Mouse (Mus musculus) midbrain, embryonic 16.5 days (tissue): ENCODE measurements at regions not wholly inside any gene's neighbourhood (a gene's known extent, or its start where the extent isn't known, plus 50 kb on each side); places are given as distances from the start of the nearest gene placed in this dataset.

ENCODE experiments used
- ATAC-seq: fragments of 200-750 bp; cut with Nextera tagmentation; 2 replicates; pipeline ENCODE4 v1.8.0; 2017; ENCODE audit warnings: moderate TSS enrichment
- H3K27ac ChIP-seq: fragments of 300-500 bp; sonication (generic); 2 replicates; pipeline ENCODE4 v1.5.1; 2014; ENCODE audit warnings: mild to moderate bottlenecking, low read length, mixed read lengths
- H3K27me3 ChIP-seq: fragments of 300-500 bp; sonication (generic); 2 replicates; pipeline ENCODE4 v1.6.1; 2014; ENCODE audit warnings: low read depth, low read length, mixed read lengths; ENCODE audit not compliant: control insufficient read depth, insufficient read depth
- H3K36me3 ChIP-seq: fragments of 300-500 bp; sonication (generic); 2 replicates; pipeline ENCODE4 v1.6.1; 2014; ENCODE audit warnings: mild to moderate bottlenecking, low read length, moderate library complexity, mixed read lengths; ENCODE audit not compliant: control insufficient read depth, insufficient read depth
- H3K4me1 ChIP-seq: fragments of 300-500 bp; sonication (generic); 2 replicates; pipeline ENCODE4 v1.6.1; 2014; ENCODE audit warnings: mild to moderate bottlenecking, low read length, mixed read lengths; ENCODE audit not compliant: control insufficient read depth, insufficient read depth
- H3K4me2 ChIP-seq: fragments of 300-500 bp; sonication (generic); 2 replicates; pipeline ENCODE4 v1.6.1; 2014; ENCODE audit warnings: mild to moderate bottlenecking, low read length, mixed read lengths
- H3K4me3 ChIP-seq: fragments of 300-500 bp; sonication (generic); 2 replicates; pipeline ENCODE4 v1.5.1; 2014; ENCODE audit warnings: low read depth, mild to moderate bottlenecking, low read length, moderate library complexity, mixed read lengths
- H3K9ac ChIP-seq: fragments of 300-500 bp; sonication (generic); 2 replicates; pipeline ENCODE4 v1.6.1; 2014; ENCODE audit warnings: low read depth, low read length, mixed read lengths
- H3K9me3 ChIP-seq: fragments of 300-500 bp; sonication (generic); replicated peaks from 2 replicates; pipeline ENCODE4 v1.6.1; 2014; ENCODE audit warnings: mild to moderate bottlenecking, low read length, mixed read lengths; ENCODE audit not compliant: control insufficient read depth, poor library complexity, severe bottlenecking
- WGBS: fragments of 180-500 bp; shearing (Covaris S2); extraction: QIAGEN DNeasy Blood & Tissue Kit; methylation state at CpG from one replicate; pipeline ENCODE4 v1.1.7; 2014; 5-methylcytosine and 5-hydroxymethylcytosine counted together

DNA sequence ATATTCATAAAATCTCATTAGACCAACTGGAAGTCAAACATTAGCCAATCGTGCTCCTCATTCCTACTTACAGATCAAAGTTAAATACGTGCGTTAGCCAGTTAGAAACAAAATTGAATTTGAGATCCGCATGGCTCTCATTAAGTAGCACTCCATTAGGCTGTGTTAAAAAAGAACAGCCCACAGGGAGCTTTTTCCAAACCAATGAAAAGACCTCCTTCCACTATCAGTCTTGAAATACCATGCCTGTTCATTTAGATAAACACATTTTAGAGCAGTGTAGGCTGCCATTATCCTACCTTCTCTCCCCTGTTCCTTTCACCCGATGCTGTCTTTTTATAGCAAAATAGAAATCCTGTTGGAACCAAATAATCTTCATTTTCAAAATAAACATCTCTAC is 261.5 kb upstream of the Ppargc1a start:
- Histone ChIP-seq H3K4me1 (no peaks in the 10 kb centered on the region), H3K4me3 (no peak overlapping the region), H3K4me2 (no peak overlapping the region), H3K9me3 (no peaks in the 10 kb centered on the region), H3K9ac (no peak overlapping the region), H3K27ac (no peak overlapping the region), H3K27me3 (no peaks in the 10 kb centered on the region), H3K36me3 (no peaks in the 10 kb centered on the region)
- ATAC-seq = no peak
- WGBS = 71% methylated on average over 5 of the region's 5 CpGs

DNA sequence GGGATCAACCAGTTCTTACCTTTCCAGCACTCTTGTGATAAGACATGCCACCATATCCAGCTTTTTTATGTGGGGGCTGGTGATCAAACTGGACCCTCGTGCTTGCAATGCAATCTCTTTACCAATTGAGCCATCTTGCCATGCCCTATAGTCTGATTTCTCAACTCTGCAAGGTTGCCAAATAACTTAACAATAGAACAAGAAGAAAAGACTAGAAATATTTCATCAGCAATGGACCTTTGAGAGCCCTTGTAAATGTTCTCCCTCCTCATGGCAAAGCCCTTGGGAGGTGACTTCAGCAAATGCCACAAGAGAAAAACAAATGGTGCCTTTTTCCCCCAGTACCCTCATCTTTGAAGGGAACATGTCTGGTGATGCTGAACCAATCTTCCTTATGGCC is 258.7 kb upstream of the Ppargc1a start:
- WGBS = 74% methylated on average over 1 of the region's 1 CpGs

DNA sequence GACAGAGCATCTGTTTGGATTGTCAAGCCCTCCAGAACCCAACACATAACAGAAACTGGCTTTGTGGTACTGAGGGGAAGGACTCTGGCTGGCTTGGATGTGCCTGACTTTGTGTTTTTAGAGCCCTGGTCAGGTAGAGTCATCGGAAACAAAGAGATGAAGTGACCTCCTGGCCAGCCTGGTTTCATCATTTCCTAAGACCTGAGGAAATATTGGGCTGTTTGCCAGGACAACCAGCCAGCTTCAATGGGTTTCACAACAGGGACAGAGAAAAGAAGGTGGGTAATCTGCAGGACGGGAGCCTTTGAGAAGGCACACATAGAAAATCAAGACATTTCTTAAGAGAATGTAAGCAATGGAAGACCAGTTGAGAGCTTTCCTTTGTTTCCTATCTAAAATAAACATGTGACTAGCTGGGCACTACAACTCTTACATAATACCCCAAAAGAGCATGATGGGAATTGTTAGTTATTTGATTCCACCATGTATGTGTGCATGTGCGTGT is 258.1 kb upstream of the Ppargc1a start:
- Histone ChIP-seq H3K4me3 (no peak overlapping the region), H3K27ac (no peak overlapping the region), H3K9me3 (no peaks in the 10 kb centered on the region), H3K4me2 (no peak overlapping the region), H3K4me1 (no peaks in the 10 kb centered on the region), H3K27me3 (no peaks in the 10 kb centered on the region), H3K9ac (no peak overlapping the region), H3K36me3 (no peaks in the 10 kb centered on the region)
- 94% methylated on average over 3 of the region's 3 CpGs for WGBS
- no peak for ATAC-seq

More for the DNA sequence above, 258.7 kb upstream of the Ppargc1a start:
- Histone ChIP-seq H3K4me1 (no peaks in the 10 kb centered on the region), H3K27me3 (no peaks in the 10 kb centered on the region), H3K9me3 (no peaks in the 10 kb centered on the region), H3K27ac (no peak overlapping the region), H3K4me3 (no peak overlapping the region), H3K4me2 (no peak overlapping the region), H3K9ac (no peak overlapping the region), H3K36me3 (no peaks in the 10 kb centered on the region)
- no peak for ATAC-seq

DNA sequence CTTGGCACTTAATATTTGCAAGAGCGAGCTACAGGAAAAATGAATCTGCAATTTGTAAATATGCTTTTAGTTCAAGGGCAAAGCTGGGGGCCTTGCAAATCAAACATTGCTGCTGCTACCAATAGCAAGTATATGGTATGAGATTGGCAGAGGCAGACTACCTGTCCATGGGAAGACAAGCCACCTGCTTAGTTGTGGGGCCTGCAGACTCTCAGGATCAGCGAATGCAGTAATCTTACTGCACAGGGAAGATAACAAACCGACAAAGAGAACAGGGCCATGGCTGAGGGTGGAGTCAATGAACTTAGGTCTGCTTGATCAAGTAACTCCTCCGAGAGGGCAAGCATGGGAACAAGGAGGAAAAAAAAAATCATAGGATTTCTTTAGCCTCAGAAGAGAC is 257.2 kb upstream of the Ppargc1a start:
- Histone ChIP-seq H3K4me2 (no peak overlapping the region), H3K36me3 (no peaks in the 10 kb centered on the region), H3K27ac (no peak overlapping the region), H3K9ac (no peak overlapping the region), H3K4me3 (no peak overlapping the region), H3K4me1 (no peaks in the 10 kb centered on the region), H3K9me3 (no peaks in the 10 kb centered on the region), H3K27me3 (no peaks in the 10 kb centered on the region)
- ATAC-seq = no peak
- WGBS = 81% methylated on average over 4 of the region's 4 CpGs

DNA sequence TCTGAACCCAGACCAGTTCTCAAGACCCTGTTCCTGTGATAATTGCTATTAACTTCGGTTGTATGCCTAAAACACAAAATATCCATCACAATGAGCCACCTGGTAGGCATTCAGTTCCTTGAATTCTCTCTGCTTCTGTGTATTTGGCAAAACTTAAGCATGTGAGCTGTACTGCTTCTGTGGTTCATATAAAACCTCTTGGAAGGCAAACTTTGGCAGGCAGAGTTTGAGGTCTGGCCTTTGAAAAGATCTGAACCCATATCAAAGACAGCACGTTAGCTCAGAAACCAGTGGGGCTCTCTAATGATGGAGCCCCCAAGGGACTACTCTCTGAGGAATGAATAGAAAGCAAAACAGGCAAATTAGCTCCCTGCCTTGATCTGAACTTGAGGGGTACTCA is 256.1 kb upstream of the Ppargc1a start:
- ATAC-seq = no peak
- Histone ChIP-seq H3K36me3 (no peaks in the 10 kb centered on the region), H3K4me3 (no peak overlapping the region), H3K27ac (no peak overlapping the region), H3K4me1 (no peaks in the 10 kb centered on the region), H3K27me3 (no peaks in the 10 kb centered on the region), H3K4me2 (no peak overlapping the region), H3K9me3 (no peaks in the 10 kb centered on the region), H3K9ac (no peak overlapping the region)
- 38% methylated on average over 2 of the region's 2 CpGs for WGBS

DNA sequence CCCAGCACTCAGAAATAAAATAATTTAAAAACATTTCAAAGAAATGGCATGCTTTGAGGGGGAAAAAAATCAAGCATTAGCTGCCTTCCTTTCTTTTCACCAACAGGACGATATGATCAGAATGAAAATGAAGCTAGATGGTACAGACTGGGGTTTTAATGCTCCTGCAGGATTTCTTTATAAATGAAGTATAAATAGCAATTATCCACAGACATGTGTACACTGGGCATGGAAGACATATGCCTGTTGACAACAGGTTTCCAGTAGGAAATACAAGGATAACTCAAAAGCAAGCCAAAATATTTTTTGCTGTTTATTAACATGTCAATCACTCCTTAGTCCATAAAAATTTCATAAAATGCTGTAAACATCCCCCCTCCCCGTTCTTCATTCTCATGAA is 248.7 kb upstream of the Ppargc1a start:
- Histone ChIP-seq H3K9me3 (no peaks in the 10 kb centered on the region), H3K36me3 (no peaks in the 10 kb centered on the region), H3K4me3 (no peak overlapping the region), H3K9ac (no peak overlapping the region), H3K4me2 (no peak overlapping the region), H3K27ac (no peak overlapping the region), H3K27me3 (no peaks in the 10 kb centered on the region), H3K4me1 (no peaks in the 10 kb centered on the region)
- 69% methylated on average over 2 of the region's 2 CpGs for WGBS
- no peak for ATAC-seq

DNA sequence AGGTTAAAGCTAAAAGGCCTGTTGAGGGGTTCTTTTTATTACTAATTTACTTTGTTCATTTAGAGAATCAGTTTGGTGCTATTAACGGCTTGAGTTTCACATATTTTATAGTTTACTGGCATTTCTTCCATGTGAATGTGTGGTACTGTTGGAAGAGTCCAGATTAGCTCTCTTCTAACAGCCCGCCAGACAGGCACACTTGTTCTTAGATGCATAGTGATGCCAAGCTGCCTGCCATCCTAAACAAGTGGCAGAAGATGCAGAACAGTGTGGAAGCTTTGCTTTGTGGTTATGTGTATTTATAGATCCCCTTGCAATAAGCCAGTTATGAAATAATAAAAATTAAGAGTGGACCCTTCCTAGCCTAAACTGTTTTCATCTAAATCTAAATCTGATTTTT is 244.2 kb upstream of the Ppargc1a start:
- WGBS = 94% methylated on average over 2 of the region's 2 CpGs
- Histone ChIP-seq H3K9me3 (no peaks in the 10 kb centered on the region), H3K27ac (no peak overlapping the region), H3K4me3 (no peak overlapping the region), H3K9ac (no peak overlapping the region), H3K4me1 (no peaks in the 10 kb centered on the region), H3K27me3 (no peaks in the 10 kb centered on the region), H3K36me3 (no peaks in the 10 kb centered on the region), H3K4me2 (no peak overlapping the region)
- no peak for ATAC-seq

DNA sequence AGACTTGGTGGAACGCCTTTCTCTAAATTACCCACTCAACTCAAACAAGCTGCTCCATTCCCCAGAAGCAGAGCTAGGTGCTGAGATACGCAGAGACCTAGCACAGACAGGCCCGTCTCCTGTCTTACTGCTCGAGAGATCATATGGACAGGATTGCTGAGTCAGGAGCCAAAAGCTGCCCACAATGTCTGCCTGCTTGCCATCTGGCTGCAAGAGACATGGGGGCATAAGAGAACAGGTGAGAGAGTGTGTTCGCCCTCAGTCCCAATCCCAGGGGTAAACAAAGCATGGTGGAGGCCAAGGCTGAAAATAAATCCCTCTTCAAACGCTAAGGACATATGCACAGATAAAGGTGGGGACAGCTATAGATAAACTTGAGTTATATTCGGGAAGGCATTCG is 234.0 kb upstream of the Ppargc1a start:
- Histone ChIP-seq H3K9ac (no peak overlapping the region), H3K36me3 (no peaks in the 10 kb centered on the region), H3K27me3 (no peaks in the 10 kb centered on the region), H3K9me3 (no peaks in the 10 kb centered on the region), H3K4me3 (no peak overlapping the region), H3K4me1 (no peaks in the 10 kb centered on the region), H3K4me2 (no peak overlapping the region), H3K27ac (no peak overlapping the region)
- no peak for ATAC-seq
- WGBS = 88% methylated on average over 8 of the region's 8 CpGs

DNA sequence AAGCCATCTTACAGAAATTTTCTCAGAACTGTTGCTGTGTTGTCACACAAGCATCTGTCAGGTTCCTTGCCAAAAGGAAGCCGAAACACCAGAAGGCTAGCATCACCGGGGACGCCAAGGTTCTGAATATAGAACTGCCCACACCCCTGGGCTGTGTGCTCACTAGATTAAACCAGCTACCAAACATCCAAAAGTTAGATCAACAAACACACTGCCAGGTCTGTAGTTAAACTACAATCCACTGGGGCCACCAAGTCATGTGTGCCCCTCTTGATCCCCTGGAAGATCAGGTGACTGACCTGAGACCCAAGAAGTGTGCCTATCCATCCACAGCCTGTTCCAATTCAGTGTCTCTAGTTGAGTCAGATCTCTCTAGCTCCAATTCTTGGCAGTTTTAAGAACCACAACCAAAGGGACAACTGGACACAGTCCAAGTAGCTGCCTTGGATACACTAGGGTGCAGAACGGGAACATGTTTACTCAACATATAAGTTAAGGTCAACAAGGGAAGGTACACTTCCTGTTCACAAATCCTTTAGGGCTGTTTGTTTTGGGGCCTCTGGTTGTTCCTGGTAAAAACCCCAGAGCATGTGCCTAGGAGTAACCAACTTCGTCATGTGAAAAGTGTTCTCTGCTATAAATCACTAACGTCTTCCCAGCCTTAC is 232.0 kb upstream of the Ppargc1a start:
- no peak overlapping the region for H3K27ac ChIP-seq
- no peaks in the 10 kb centered on the region for H3K4me1 ChIP-seq
- H3K9me3 ChIP-seq = no peaks in the 10 kb centered on the region
- H3K36me3 ChIP-seq = no peaks in the 10 kb centered on the region
- no peak for ATAC-seq
- H3K4me3 ChIP-seq = no peak overlapping the region
- H3K9ac ChIP-seq = no peak overlapping the region
- WGBS = 89% methylated on average over 6 of the region's 6 CpGs
- no peak overlapping the region for H3K4me2 ChIP-seq
- H3K27me3 ChIP-seq = no peaks in the 10 kb centered on the region
